Mouse (Mus musculus): Measurements from ENCODE around the gene Tada3. TPM values are rescaled to one million over a fixed set of nuclear protein-coding genes. Genes with fewer than 3 reads are reported as not detected.

The Tada3 gene
- polyA plus RNA-seq, 1 experiment from 2014 or later = 82.2 TPM

DNA sequence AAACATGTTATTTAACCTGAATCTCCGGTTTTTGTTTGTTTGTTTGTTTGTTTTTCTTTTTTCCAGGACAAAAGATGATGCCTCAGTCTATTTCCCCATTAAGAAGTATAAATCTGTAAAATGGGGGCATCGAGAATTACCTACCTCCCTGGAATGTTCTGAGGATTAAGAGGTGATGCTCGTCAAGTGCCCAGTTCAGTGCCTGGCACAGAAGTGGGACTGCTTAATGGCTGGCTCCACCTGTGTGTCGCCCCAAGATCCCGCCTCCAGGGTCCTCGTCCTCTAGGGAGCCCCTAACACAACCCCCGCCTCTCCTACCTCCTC is 549 bp downstream of the Tada3 start:
- no peak; the same call in 1 of the 2 replicates for ATAC-seq
- Histone ChIP-seq H3K9ac (ENCODE audit: low read depth, low read length) (peak overlapping the region; percentile 96), H3K4me1 (ENCODE audit: control insufficient read depth, insufficient read depth, low read length) (peaks cover 22% of the 10 kb centered on the region), H3K36me3 (ENCODE audit: control insufficient read depth, insufficient read depth, low read length) (peaks cover 23% of the 10 kb centered on the region), H3K4me2 (ENCODE audit: low read length) (peak overlapping the region; percentile 94), H3K4me3 (ENCODE audit: low read depth, low read length) (peak overlapping the region; percentile 99), H3K27ac (ENCODE audit: low read length) (peak overlapping the region; percentile 95), H3K9me3 (replicated peaks; ENCODE audit: control insufficient read depth, low read length, poor library complexity, severe bottlenecking) (no peaks in the 10 kb centered on the region), H3K27me3 (ENCODE audit: control insufficient read depth, insufficient read depth, low read depth, low read length) (no peaks in the 10 kb centered on the region)
- WGBS = 11% methylated on average over 7 of the region's 7 CpGs

DNA sequence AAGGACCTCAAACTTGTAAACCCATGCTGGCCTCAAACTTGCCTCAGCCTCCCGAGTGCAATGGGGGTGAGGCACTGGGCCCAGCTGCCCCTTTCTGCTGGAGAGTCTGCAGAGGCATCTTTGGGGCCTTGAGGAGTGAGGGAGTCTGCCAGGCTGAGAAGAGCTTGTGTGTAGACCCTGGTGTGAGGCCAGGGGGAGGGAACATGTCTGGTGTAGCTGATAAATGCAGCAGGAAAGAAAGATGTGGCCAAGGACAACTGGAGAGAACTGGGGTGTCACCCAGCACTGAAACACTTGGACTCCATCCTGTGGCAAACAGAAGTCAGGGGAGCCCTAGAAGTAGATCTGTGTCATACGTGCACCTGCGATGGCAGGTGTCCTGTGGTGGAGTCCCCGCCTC is 4.2 kb downstream of the Tada3 start:
- ATAC-seq = no peak
- Histone ChIP-seq H3K9me3 (replicated peaks; ENCODE audit: control insufficient read depth, low read length, poor library complexity, severe bottlenecking) (no peaks in the 10 kb centered on the region), H3K4me1 (ENCODE audit: control insufficient read depth, insufficient read depth, low read length) (peaks cover 9% of the 10 kb centered on the region), H3K27ac (ENCODE audit: low read length) (no peak overlapping the region), H3K36me3 (ENCODE audit: control insufficient read depth, insufficient read depth, low read length) (peaks cover 31% of the 10 kb centered on the region), H3K9ac (ENCODE audit: low read depth, low read length) (no peak overlapping the region), H3K4me3 (ENCODE audit: low read depth, low read length) (no peak overlapping the region), H3K27me3 (ENCODE audit: control insufficient read depth, insufficient read depth, low read depth, low read length) (no peaks in the 10 kb centered on the region), H3K4me2 (ENCODE audit: low read length) (no peak overlapping the region)
- WGBS = 95% methylated on average over 4 of the region's 4 CpGs

DNA sequence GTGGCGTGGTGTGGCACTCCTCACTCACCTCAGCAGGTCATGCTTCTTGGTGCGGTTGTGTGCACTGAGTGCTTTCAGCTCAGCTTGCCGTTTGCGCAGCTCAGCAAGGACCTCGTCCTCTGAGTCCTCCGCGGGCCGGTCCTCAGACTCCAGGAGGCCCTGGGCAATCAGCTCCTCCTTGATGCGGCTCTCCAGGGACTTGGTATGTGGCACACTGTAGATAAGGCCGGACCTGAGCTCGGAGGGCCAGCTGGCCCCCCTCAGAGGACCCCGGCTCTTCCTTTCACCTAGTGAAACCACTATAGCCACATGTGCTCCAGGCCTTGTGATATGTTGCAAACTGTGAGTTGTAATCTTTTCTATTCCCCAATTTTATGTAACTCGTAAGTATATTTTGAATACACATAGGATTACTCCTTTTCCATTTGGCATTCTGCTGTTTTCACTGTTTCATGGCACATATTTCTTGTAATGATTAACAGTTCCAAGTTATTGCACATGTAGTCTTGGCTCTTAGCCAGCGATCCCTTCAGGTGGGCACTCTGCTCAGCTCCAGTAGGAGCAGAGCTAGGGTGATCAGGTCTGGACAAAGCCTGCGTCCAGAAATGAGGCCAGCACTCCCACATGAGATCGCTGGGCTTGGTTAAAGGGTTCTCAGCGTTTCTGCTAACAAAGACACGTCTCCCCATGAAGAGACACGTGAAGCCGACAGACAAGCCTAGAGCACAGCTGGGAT is 7.3 kb downstream of the Tada3 start:
- peaks cover 29% of the 10 kb centered on the region for H3K36me3 ChIP-seq (ENCODE audit: control insufficient read depth, insufficient read depth, low read length)
- no peak for ATAC-seq

DNA sequence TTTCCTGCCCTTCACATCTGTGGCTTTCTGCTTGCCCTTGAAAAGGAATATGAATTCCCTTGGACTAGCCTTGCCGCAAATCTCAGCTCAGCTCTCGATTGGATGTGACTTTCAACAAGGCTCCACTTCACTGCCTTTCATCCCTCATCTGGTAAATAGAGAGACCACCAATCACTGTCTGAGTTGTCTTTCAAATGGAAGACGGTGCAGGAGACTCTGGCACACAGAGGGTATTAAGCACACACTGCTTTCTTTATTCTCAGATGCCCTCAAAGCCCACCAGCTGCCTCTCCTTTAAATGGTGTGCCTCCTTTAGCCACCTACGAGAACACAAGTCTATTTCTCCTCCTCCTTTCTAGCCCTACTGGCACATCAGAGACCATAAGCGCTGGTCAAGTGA is 9.1 kb downstream of the Tada3 start:
- WGBS = 75% methylated on average over 5 of the region's 5 CpGs
- no peak; the same call in 1 of the 2 replicates for ATAC-seq

More for the DNA sequence above, 7.3 kb downstream of the Tada3 start:
- Histone ChIP-seq H3K4me3 (ENCODE audit: low read depth, low read length) (no peak overlapping the region), H3K27me3 (ENCODE audit: control insufficient read depth, insufficient read depth, low read depth, low read length) (no peaks in the 10 kb centered on the region), H3K9me3 (replicated peaks; ENCODE audit: control insufficient read depth, low read length, poor library complexity, severe bottlenecking) (no peaks in the 10 kb centered on the region), H3K4me2 (ENCODE audit: low read length) (no peak overlapping the region), H3K4me1 (ENCODE audit: control insufficient read depth, insufficient read depth, low read length) (no peaks in the 10 kb centered on the region), H3K9ac (ENCODE audit: low read depth, low read length) (no peak overlapping the region), H3K27ac (ENCODE audit: low read length) (no peak overlapping the region)
- 93% methylated on average over 20 of the region's 20 CpGs for WGBS

DNA sequence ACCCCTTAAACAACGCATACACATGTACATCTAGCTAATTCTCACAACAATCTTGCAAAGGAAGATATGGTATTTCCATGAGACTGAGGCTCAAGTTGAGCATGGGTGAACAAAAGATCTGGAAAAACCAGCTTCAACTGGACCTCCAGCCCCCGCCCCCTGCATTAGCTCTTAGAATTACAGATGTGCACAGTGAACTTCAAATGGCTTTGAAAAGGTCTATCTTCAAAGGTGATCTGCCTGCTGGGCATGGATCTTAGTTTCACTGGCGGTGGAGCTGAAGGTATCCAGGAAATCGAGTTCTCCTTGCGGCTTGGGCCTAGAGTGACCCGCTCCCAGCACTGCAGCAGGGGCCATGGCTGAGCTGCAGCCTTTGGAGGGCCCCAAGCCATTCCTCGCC is 9.6 kb downstream of the Tada3 start:
- H3K4me2 ChIP-seq (ENCODE audit: low read length) = no peak overlapping the region
- H3K9me3 ChIP-seq (replicated peaks; ENCODE audit: control insufficient read depth, low read length, poor library complexity, severe bottlenecking) = no peaks in the 10 kb centered on the region
- no peak for ATAC-seq
- no peak overlapping the region for H3K9ac ChIP-seq (ENCODE audit: low read depth, low read length)
- WGBS = 86% methylated on average over 7 of the region's 7 CpGs
- peaks cover 25% of the 10 kb centered on the region for H3K36me3 ChIP-seq (ENCODE audit: control insufficient read depth, insufficient read depth, low read length)
- H3K27me3 ChIP-seq (ENCODE audit: control insufficient read depth, insufficient read depth, low read depth, low read length) = no peaks in the 10 kb centered on the region
- H3K4me1 ChIP-seq (ENCODE audit: control insufficient read depth, insufficient read depth, low read length) = no peaks in the 10 kb centered on the region
- H3K27ac ChIP-seq (ENCODE audit: low read length) = no peak overlapping the region
- no peak overlapping the region for H3K4me3 ChIP-seq (ENCODE audit: low read depth, low read length)

More for the DNA sequence above, 9.1 kb downstream of the Tada3 start:
- no peaks in the 10 kb centered on the region for H3K27me3 ChIP-seq (ENCODE audit: control insufficient read depth, insufficient read depth, low read depth, low read length)
- H3K27ac ChIP-seq (ENCODE audit: low read length) = no peak overlapping the region
- H3K36me3 ChIP-seq (ENCODE audit: control insufficient read depth, insufficient read depth, low read length) = peaks cover 25% of the 10 kb centered on the region
- no peak overlapping the region for H3K4me3 ChIP-seq (ENCODE audit: low read depth, low read length)
- no peak overlapping the region for H3K9ac ChIP-seq (ENCODE audit: low read depth, low read length)
- no peaks in the 10 kb centered on the region for H3K4me1 ChIP-seq (ENCODE audit: control insufficient read depth, insufficient read depth, low read length)
- no peaks in the 10 kb centered on the region for H3K9me3 ChIP-seq (replicated peaks; ENCODE audit: control insufficient read depth, low read length, poor library complexity, severe bottlenecking)
- no peak overlapping the region for H3K4me2 ChIP-seq (ENCODE audit: low read length)

DNA sequence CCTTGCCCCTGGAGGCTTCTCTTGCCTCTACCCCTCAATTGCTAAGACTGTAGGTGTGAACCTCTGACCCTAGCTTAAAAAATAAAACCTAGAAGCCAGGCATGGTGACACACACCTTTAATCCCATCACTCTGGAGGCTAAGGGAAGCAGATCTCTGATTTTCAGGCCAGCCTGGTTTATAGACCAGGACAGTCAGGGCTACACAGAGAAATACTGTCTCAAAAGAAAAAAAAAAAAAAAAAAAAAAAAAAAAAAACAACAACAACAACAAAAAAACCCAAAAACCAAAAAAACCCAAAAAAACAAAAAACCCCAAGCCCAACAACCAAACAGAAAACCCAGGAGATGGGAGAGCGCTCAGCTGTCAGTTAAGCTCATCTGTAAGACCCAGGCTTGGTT is 10.1 kb downstream of the Tada3 start:
- WGBS = 100% methylated on average over 1 of the region's 1 CpGs
- Histone ChIP-seq H3K4me2 (ENCODE audit: low read length) (no peak overlapping the region), H3K9ac (ENCODE audit: low read depth, low read length) (no peak overlapping the region), H3K27me3 (ENCODE audit: control insufficient read depth, insufficient read depth, low read depth, low read length) (no peaks in the 10 kb centered on the region), H3K36me3 (ENCODE audit: control insufficient read depth, insufficient read depth, low read length) (peaks cover 25% of the 10 kb centered on the region), H3K4me1 (ENCODE audit: control insufficient read depth, insufficient read depth, low read length) (no peaks in the 10 kb centered on the region), H3K4me3 (ENCODE audit: low read depth, low read length) (no peak overlapping the region), H3K27ac (ENCODE audit: low read length) (no peak overlapping the region), H3K9me3 (replicated peaks; ENCODE audit: control insufficient read depth, low read length, poor library complexity, severe bottlenecking) (no peaks in the 10 kb centered on the region)
- no peak for ATAC-seq

DNA sequence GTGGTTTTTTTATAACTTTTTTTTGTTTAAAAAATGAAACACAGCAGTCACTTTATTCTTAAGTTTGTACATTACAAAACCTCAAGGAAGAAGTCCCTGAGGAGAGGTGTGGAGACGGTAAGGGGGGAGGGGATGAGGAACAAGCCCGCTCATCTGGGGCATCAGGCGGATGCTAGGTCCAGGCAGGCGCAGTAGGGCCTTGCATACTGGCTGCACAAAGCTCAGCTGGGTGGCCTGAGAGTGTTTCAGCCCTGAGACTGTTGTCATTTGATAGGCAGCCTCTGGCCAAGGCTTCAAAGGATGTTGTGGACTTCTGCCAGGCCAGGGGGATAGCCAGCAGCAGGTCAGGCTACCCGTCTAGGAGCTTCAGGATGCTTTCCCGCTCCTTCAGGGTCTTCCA is 11.0 kb downstream of the Tada3 start:
- Histone ChIP-seq H3K9ac (ENCODE audit: low read depth, low read length) (no peak overlapping the region), H3K4me2 (ENCODE audit: low read length) (no peak overlapping the region), H3K9me3 (replicated peaks; ENCODE audit: control insufficient read depth, low read length, poor library complexity, severe bottlenecking) (no peaks in the 10 kb centered on the region), H3K27ac (ENCODE audit: low read length) (no peak overlapping the region), H3K27me3 (ENCODE audit: control insufficient read depth, insufficient read depth, low read depth, low read length) (no peaks in the 10 kb centered on the region), H3K36me3 (ENCODE audit: control insufficient read depth, insufficient read depth, low read length) (peaks cover 19% of the 10 kb centered on the region), H3K4me3 (ENCODE audit: low read depth, low read length) (no peak overlapping the region), H3K4me1 (ENCODE audit: control insufficient read depth, insufficient read depth, low read length) (no peaks in the 10 kb centered on the region)
- 89% methylated on average over 6 of the region's 6 CpGs for WGBS
- no peak for ATAC-seq

DNA sequence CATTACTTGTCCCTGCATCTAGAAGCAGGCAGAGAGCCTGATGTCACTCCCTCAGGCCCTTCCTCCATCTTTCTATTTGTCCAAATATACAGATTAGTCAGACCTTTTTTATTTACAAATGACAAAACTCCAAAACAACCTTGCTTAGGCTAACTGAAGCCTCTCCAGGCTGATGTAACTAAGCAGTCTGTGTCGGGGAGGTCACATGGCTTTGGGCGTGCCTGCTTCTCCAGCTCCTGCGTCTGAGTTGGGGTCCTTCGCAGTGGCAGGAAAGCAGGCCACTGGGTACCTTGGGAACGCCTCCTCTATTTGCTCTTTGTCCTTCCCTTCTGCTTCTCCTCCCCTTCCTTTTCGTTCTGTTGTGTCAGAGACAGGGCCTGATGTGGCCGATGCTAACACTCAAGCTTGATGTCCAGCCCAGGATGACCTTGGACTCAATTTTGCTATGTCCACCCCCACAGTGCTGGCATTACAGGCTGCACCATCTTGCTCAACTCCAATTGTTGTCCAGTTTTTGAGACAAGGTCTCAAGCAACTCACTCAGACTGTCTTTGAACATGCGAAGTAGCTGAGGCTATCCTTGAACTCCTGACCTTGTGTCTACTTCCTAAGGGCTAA is 13.1 kb downstream of the Tada3 start:
- no peak for ATAC-seq
- WGBS = 82% methylated on average over 8 of the region's 8 CpGs
- Histone ChIP-seq H3K4me1 (ENCODE audit: control insufficient read depth, insufficient read depth, low read length) (no peaks in the 10 kb centered on the region), H3K4me2 (ENCODE audit: low read length) (no peak overlapping the region), H3K36me3 (ENCODE audit: control insufficient read depth, insufficient read depth, low read length) (peaks cover 8% of the 10 kb centered on the region), H3K27ac (ENCODE audit: low read length) (no peak overlapping the region), H3K27me3 (ENCODE audit: control insufficient read depth, insufficient read depth, low read depth, low read length) (no peaks in the 10 kb centered on the region), H3K9me3 (replicated peaks; ENCODE audit: control insufficient read depth, low read length, poor library complexity, severe bottlenecking) (no peaks in the 10 kb centered on the region), H3K4me3 (ENCODE audit: low read depth, low read length) (no peak overlapping the region), H3K9ac (ENCODE audit: low read depth, low read length) (no peak overlapping the region)

DNA sequence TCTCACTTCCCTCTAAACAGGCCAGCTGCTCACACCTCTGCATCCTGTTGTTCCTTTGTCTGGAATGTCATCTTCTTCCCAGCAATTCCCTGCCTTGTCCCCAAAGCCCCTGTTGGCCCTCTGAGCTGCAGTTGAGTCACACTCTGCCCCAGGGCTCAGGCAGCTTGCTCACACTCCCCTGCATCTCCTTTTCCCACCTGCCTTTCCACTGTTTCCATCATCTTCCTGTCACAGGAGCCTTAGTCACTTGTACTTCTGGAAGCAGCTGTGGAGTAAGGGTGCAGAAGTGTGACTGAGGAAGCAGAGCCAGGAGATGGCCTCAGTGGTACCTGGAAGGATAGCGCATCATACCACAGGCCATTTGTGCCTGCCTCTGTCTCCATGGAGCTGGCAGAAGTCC is 15.4 kb downstream of the Tada3 start:
- no peak overlapping the region for H3K9ac ChIP-seq (ENCODE audit: low read depth, low read length)
- H3K9me3 ChIP-seq (replicated peaks; ENCODE audit: control insufficient read depth, low read length, poor library complexity, severe bottlenecking) = no peaks in the 10 kb centered on the region
- H3K4me1 ChIP-seq (ENCODE audit: control insufficient read depth, insufficient read depth, low read length) = no peaks in the 10 kb centered on the region
- H3K4me3 ChIP-seq (ENCODE audit: low read depth, low read length) = no peak overlapping the region
- no peak overlapping the region for H3K4me2 ChIP-seq (ENCODE audit: low read length)
- H3K36me3 ChIP-seq (ENCODE audit: control insufficient read depth, insufficient read depth, low read length) = 0 out of 2 replicates have a peak, but pooled peaks cover 3% of the 10 kb centered on the region
- WGBS = 95% methylated on average over 1 of the region's 1 CpGs
- ATAC-seq = no peak
- H3K27me3 ChIP-seq (ENCODE audit: control insufficient read depth, insufficient read depth, low read depth, low read length) = no peaks in the 10 kb centered on the region
- H3K27ac ChIP-seq (ENCODE audit: low read length) = no peak overlapping the region

Measured in midbrain, embryonic 16.5 days (tissue).